Mouse (Mus musculus): ENCODE results near the gene Zcchc17. TPM values are rescaled to one million over a fixed set of nuclear protein-coding genes. Genes with fewer than 3 reads are reported as not detected.

Gene Zcchc17
- polyA plus RNA-seq, 1 experiment, result 34.5 TPM

DNA sequence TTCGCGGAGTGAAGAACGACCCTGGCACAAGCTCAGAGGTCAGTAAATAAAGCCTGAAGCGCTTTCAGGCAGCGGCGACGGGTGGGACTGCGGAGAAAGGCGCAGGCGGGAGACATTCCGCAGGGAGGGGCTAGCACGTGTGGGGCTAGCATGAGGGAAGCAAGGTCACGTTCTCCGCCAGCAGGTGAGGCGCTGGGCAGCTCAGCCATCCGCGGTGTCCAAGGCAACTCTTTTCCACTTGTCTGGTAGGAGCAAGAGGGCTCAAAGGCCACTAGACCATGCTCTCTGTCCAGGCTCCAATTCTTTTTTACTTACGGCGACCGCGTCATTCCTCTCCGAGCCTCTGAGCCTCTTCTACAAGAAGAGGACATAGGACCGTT is 51.9 kb downstream of the Zcchc17 start:
- no peaks in the 10 kb centered on the region for H3K79me3 ChIP-seq (ENCODE audit: low read depth)
- no peak overlapping the region for H3K4me3 ChIP-seq (ENCODE audit: insufficient read depth, poor library complexity, severe bottlenecking)
- TF ChIP-seq CTCF (IDR thresholded peaks at IDR 0.05; ENCODE audit: control insufficient read depth, insufficient read depth, insufficient read length) (no peak), CEBPB (IDR thresholded peaks at IDR 0.05; ENCODE audit: low read depth) (no peak), MYOG (IDR thresholded peaks at IDR 0.05; ENCODE audit: control insufficient read depth, extremely low read depth, insufficient read length) (no peak)
- H3K27me3 ChIP-seq (ENCODE audit: control insufficient read depth, insufficient read depth, insufficient read length), result no peaks in the 10 kb centered on the region
- no peak overlapping the region for H3ac ChIP-seq (ENCODE audit: control insufficient read depth, insufficient read length, low read depth)
- H3K36me3 ChIP-seq (ENCODE audit: control insufficient read depth, insufficient read depth), result no peaks in the 10 kb centered on the region
- H3K79me2 ChIP-seq (ENCODE audit: control insufficient read depth, insufficient read depth), result no peaks in the 10 kb centered on the region

DNA sequence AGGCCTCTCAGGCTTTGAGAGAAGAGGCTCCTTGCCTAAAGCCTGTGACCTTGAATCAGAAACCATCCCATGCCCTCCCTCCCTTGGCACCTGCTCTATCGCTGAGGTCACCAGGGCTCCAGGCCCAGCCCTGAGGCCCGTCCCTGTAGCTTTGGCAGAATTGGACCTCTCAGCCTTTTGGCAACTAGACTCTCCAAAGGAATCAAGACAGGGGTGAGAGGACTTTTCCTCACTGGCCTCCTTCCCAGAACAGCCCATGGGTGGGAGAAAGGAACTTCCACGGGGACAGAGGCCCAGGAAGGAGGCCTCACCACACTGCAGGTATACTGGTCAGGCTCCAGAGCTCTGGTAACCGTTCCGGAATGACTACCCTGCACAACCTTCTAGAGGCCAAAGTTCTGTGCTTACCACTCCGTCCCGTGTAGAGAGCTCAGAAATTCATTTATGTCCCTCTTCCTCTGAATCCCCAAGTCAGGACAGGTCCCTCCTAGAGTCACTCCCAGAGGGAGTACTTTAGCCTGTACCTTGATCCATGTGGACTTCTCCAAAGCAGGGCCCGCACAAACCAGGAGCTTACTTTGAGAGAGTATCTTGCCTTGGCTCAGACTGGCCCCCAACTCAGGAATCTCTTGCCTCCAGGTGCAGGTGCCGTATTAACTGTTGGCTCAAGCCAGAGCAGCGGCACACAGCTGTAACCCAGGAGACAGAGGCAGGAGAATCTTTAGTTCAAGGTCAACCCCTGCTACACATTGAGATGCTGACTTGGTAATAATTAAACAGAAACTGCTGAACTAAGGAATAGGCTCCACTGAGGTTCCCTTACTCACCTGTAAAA is 52.7 kb downstream of the Zcchc17 start:
- no peaks in the 10 kb centered on the region for H3K79me2 ChIP-seq (ENCODE audit: control insufficient read depth, insufficient read depth)
- no peaks in the 10 kb centered on the region for H3K36me3 ChIP-seq (ENCODE audit: control insufficient read depth, insufficient read depth)
- no peak overlapping the region for H3K4me3 ChIP-seq (ENCODE audit: insufficient read depth, poor library complexity, severe bottlenecking)
- TF ChIP-seq CTCF (IDR thresholded peaks at IDR 0.05; ENCODE audit: control insufficient read depth, insufficient read depth, insufficient read length), result no peak
- no peak for TF ChIP-seq MYOG (IDR thresholded peaks at IDR 0.05; ENCODE audit: control insufficient read depth, extremely low read depth, insufficient read length)
- no peak for TF ChIP-seq USF1 (IDR thresholded peaks at IDR 0.05; ENCODE audit: low read depth)
- TF ChIP-seq FOSL1 (IDR thresholded peaks at IDR 0.05; ENCODE audit: insufficient read depth, low read length, poor library complexity, severe bottlenecking), result no peak
- TF ChIP-seq MYOD1 (IDR thresholded peaks at IDR 0.05; ENCODE audit: control insufficient read depth, insufficient read length, low read depth), result no peak
- TF ChIP-seq CEBPB (IDR thresholded peaks at IDR 0.05; ENCODE audit: low read depth), result no peak
- H3K79me3 ChIP-seq (ENCODE audit: low read depth), result no peaks in the 10 kb centered on the region
- no peaks in the 10 kb centered on the region for H3K27me3 ChIP-seq (ENCODE audit: control insufficient read depth, insufficient read depth, insufficient read length)
- no peak overlapping the region for H3ac ChIP-seq (ENCODE audit: control insufficient read depth, insufficient read length, low read depth)

DNA sequence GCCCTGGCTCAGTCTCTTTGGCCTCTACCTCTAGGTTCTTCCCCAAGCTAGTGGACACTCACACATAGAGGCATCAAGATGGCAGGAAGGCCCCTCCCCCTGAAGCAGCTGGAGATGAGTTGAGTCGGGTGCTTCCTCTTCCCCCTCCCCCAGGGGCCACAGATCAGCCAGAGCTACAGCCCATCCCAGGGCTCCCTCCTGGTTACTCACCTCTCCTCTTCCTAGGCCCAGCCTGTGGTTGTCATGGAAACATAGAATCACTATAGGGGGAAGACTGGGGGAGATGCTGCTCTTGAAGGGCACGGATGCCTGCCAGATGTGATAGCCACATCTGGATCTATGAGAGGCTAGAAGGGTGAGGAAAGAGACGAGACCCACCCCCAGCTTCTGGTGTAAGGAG is 55.0 kb downstream of the Zcchc17 start:
- no peaks in the 10 kb centered on the region for H3K79me3 ChIP-seq (ENCODE audit: low read depth)
- H3K79me2 ChIP-seq (ENCODE audit: control insufficient read depth, insufficient read depth), result no peaks in the 10 kb centered on the region
- H3ac ChIP-seq (ENCODE audit: control insufficient read depth, insufficient read length, low read depth), result no peak overlapping the region
- H3K27me3 ChIP-seq (ENCODE audit: control insufficient read depth, insufficient read depth, insufficient read length), result no peaks in the 10 kb centered on the region
- H3K36me3 ChIP-seq (ENCODE audit: control insufficient read depth, insufficient read depth), result no peaks in the 10 kb centered on the region
- TF ChIP-seq MYOD1 (IDR thresholded peaks at IDR 0.05; ENCODE audit: control insufficient read depth, insufficient read length, low read depth) (no peak), CTCF (IDR thresholded peaks at IDR 0.05; ENCODE audit: control insufficient read depth, insufficient read depth, insufficient read length) (no peak), FOSL1 (IDR thresholded peaks at IDR 0.05; ENCODE audit: insufficient read depth, low read length, poor library complexity, severe bottlenecking) (no peak), CEBPB (IDR thresholded peaks at IDR 0.05; ENCODE audit: low read depth) (no peak), MAX (IDR thresholded peaks at IDR 0.05) (no peak), USF1 (IDR thresholded peaks at IDR 0.05; ENCODE audit: low read depth) (no peak), MYOG (IDR thresholded peaks at IDR 0.05; ENCODE audit: control insufficient read depth, extremely low read depth, insufficient read length) (no peak)
- no peak overlapping the region for H3K4me3 ChIP-seq (ENCODE audit: insufficient read depth, poor library complexity, severe bottlenecking)

DNA sequence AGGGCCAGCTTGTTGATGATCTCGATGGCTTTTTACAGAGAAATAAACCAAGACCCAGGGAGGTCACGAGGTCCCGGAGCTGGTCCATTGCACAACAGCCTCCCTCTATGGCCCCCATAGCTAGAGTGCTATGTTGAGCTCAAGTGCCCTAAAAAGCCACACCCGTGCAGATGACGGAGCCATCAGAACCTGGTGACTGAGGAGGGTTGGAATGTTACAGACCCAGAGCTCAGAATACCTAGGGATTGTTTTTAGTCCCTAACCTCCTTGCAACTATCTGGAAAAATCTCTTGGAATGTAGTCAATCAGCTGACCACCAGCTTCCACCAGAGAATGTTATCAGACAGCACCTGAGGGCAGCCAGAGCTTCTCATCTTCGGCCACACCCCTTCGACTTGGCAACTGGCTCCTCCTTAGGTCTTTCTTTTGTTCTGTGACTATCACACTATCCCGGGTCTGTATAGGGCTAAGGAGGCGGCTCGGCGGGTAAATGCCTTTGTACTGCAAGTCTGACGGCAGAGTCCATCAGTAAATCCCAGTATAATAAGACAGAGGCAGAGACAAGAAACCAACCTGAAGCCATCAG is 57.4 kb downstream of the Zcchc17 start:
- Histone ChIP-seq H3K79me3 (ENCODE audit: low read depth) (no peaks in the 10 kb centered on the region), H3K36me3 (ENCODE audit: control insufficient read depth, insufficient read depth) (no peaks in the 10 kb centered on the region), H3K79me2 (ENCODE audit: control insufficient read depth, insufficient read depth) (no peaks in the 10 kb centered on the region), H3K4me3 (ENCODE audit: insufficient read depth, poor library complexity, severe bottlenecking) (no peak overlapping the region), H3ac (ENCODE audit: control insufficient read depth, insufficient read length, low read depth) (no peak overlapping the region), H3K27me3 (ENCODE audit: control insufficient read depth, insufficient read depth, insufficient read length) (no peaks in the 10 kb centered on the region)
- TF ChIP-seq USF1 (IDR thresholded peaks at IDR 0.05; ENCODE audit: low read depth), result no peak
- TF ChIP-seq MAX (IDR thresholded peaks at IDR 0.05), result no peak
- no peak for TF ChIP-seq CTCF (IDR thresholded peaks at IDR 0.05; ENCODE audit: control insufficient read depth, insufficient read depth, insufficient read length)
- no peak for TF ChIP-seq CEBPB (IDR thresholded peaks at IDR 0.05; ENCODE audit: low read depth)
- no peak for TF ChIP-seq MYOG (IDR thresholded peaks at IDR 0.05; ENCODE audit: control insufficient read depth, extremely low read depth, insufficient read length)
- no peak for TF ChIP-seq FOSL1 (IDR thresholded peaks at IDR 0.05; ENCODE audit: insufficient read depth, low read length, poor library complexity, severe bottlenecking)
- no peak for TF ChIP-seq MYOD1 (IDR thresholded peaks at IDR 0.05; ENCODE audit: control insufficient read depth, insufficient read length, low read depth)

GRCm38 (mm10) chr4:130299629-130300018 is 60.1 kb downstream of the Zcchc17 start:
- Histone ChIP-seq H3K27me3 (ENCODE audit: control insufficient read depth, insufficient read depth, insufficient read length) (no peaks in the 10 kb centered on the region), H3ac (ENCODE audit: control insufficient read depth, insufficient read length, low read depth) (no peak overlapping the region), H3K4me3 (ENCODE audit: insufficient read depth, poor library complexity, severe bottlenecking) (no peak overlapping the region), H3K36me3 (ENCODE audit: control insufficient read depth, insufficient read depth) (no peaks in the 10 kb centered on the region), H3K79me2 (ENCODE audit: control insufficient read depth, insufficient read depth) (no peaks in the 10 kb centered on the region), H3K79me3 (ENCODE audit: low read depth) (no peaks in the 10 kb centered on the region)
- TF ChIP-seq CTCF (IDR thresholded peaks at IDR 0.05; ENCODE audit: control insufficient read depth, insufficient read depth, insufficient read length) (no peak), MAX (IDR thresholded peaks at IDR 0.05) (no peak)

Measured in C2C12 (cell line).